Mouse (Mus musculus) intestine, embryonic 16.5 days (tissue): Measurements from ENCODE around the gene Tomm40. TPM values are rescaled to one million over a fixed set of nuclear protein-coding genes. Genes with fewer than 3 reads are reported as not detected.

Experiments used
- ATAC-seq: fragments of 200-750 bp; cut with Nextera tagmentation; 2 replicates; pipeline ENCODE4 v1.8.0; 2017; ENCODE audit warnings: moderate TSS enrichment, moderate library complexity
- H3K27ac ChIP-seq: fragments of 300-500 bp; sonication (generic); 2 replicates; pipeline ENCODE4 v1.5.1; 2014; ENCODE audit warnings: mild to moderate bottlenecking, low read length
- H3K27me3 ChIP-seq: fragments of 300-500 bp; sonication (generic); replicated peaks from 2 replicates; pipeline ENCODE4 v1.6.1; 2014; ENCODE audit warnings: low read length, control low read depth, mixed read lengths; ENCODE audit not compliant: control insufficient read depth, insufficient read depth
- H3K36me3 ChIP-seq: fragments of 300-500 bp; sonication (generic); 2 replicates; pipeline ENCODE4 v1.6.1; 2014; ENCODE audit warnings: low read length, control low read depth; ENCODE audit not compliant: control insufficient read depth, insufficient read depth
- H3K4me1 ChIP-seq: fragments of 300-500 bp; sonication (generic); 2 replicates; pipeline ENCODE4 v1.6.1; 2014; ENCODE audit warnings: low read length, control low read depth, mixed read lengths; ENCODE audit not compliant: control insufficient read depth, insufficient read depth
- H3K4me2 ChIP-seq: fragments of 300-500 bp; sonication (generic); 2 replicates; pipeline ENCODE4 v1.6.1; 2014; ENCODE audit warnings: low read depth, low read length, control low read depth
- H3K4me3 ChIP-seq: fragments of 300-500 bp; sonication (generic); 2 replicates; pipeline ENCODE4 v1.5.1; 2014; ENCODE audit warnings: mild to moderate bottlenecking, low read length
- H3K9ac ChIP-seq: fragments of 300-500 bp; sonication (generic); 2 replicates; pipeline ENCODE4 v1.6.1; 2014; ENCODE audit warnings: low read depth, low read length
- H3K9me3 ChIP-seq: fragments of 300-500 bp; sonication (generic); 2 replicates; pipeline ENCODE4 v1.6.1; 2016; ENCODE audit warnings: low read length, control low read depth; ENCODE audit not compliant: control insufficient read depth
- WGBS: fragments of 180-500 bp; shearing (Covaris S2); extraction: QIAGEN DNeasy Blood & Tissue Kit; methylation state at CpG from one replicate; pipeline ENCODE4 v1.1.7; 2014; 5-methylcytosine and 5-hydroxymethylcytosine counted together
- polyA plus RNA-seq: library from polyadenylated mRNA; unstranded; fragments of >200 nt; fragmentation: Nextera tagmentation; extraction: Ambion mirVana; gene quantifications from 2 replicates; pipeline ENCODE4 v1.2.1, GENCODE M21; 2015

The Tomm40 gene
- polyA plus RNA-seq, 1 experiment from 2014 or later: 143 TPM

DNA sequence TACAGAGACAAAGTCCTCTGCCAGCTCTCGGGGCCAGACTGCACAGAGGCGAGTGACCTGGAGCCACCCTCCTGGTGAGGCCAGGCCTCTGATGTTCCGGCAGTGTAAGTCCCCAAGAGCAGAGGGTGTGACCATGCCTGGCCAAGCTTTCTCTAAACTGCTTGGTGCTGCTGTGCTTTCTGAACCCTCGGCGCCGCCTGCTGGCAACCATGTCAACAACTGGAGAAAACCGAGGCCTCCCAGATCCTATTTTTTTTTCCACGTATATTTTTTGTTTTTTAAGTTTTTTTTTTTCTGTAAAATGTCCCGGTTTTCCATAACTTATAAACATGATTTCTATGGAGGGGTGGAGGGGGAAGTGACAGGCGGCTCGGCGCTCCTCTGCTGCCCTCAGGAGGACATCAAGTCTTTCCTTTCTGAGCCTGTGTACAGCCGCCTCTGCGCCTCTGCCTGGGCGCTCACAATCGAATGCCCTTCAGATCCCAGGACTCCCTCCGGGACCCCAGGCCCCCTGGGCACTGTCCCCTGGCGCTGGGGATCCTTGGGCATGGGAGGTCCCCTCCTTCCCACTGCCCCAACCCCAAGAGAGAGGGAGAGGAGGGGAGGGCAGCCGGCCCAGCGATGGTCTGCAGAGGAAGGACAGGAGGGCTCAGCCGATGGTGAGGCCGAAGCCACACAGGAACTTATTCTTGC, 14.0 kb downstream of the Tomm40 start:
- H3K4me1 ChIP-seq: peaks cover 38% of the 10 kb centered on the region
- ATAC-seq: peak; percentile 95
- WGBS: 30% methylated on average over 22 of the region's 22 CpGs
- no peak overlapping the region for H3K4me3 ChIP-seq
- H3K36me3 ChIP-seq: peaks cover 8% of the 10 kb centered on the region; the same call in 1 of the 2 replicates
- H3K27me3 ChIP-seq: no peaks in the 10 kb centered on the region
- no peaks in the 10 kb centered on the region; the same call in 1 of the 2 replicates for H3K9me3 ChIP-seq
- H3K4me2 ChIP-seq: peak overlapping the region; percentile 30; the same call in 1 of the 2 replicates
- peak overlapping the region; percentile 59 for H3K9ac ChIP-seq
- peak overlapping the region; percentile 83 for H3K27ac ChIP-seq

DNA sequence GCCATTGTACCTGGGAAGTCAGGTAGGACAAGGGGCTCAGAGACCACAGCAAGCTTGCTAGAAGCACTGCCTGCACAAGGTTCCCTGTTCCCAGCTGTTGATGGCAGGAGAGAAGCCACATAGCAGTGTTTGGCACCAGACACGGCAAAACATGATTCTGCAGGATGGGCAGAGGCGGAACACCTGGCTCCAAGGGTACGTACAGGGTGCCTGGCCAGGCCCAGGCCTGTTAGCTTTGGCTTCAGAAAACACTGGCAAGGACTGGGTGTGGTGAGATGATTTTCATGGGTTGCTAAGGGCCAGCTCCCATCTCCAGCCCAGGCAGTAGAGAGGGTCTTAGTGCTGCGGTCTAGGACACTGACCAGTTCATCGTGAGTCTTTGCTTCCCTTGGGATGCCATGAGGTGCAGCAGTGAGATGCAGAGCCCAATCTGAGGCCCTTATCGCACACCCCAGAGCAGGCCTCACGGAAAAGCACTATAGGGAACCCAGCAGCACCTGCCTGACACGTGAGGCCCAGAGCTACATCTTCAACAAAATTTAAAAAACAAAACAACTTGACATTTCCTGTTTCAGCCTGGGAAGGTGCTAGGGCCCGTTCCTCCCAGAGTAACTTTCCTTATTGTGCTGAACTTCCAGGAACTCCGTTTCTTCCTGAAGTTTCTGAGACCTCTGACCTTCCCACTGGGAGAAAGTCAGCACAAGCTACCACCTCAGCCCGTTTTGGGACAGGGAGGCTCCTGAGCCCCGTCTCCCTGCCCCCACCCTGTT, 14.8 kb downstream of the Tomm40 start:
- Histone ChIP-seq H3K4me1 (peaks cover 38% of the 10 kb centered on the region), H3K27ac (peak overlapping the region; percentile 83), H3K36me3 (peaks cover 8% of the 10 kb centered on the region; the same call in 1 of the 2 replicates), H3K4me3 (no peak overlapping the region), H3K9ac (peak overlapping the region; percentile 42; the same call in 1 of the 2 replicates), H3K27me3 (no peaks in the 10 kb centered on the region), H3K9me3 (no peaks in the 10 kb centered on the region; the same call in 1 of the 2 replicates), H3K4me2 (peak overlapping the region; percentile 30; the same call in 1 of the 2 replicates)
- 48% methylated on average over 12 of the region's 12 CpGs for whole genome bisulfite sequencing
- ATAC-seq: peak; percentile 57

DNA sequence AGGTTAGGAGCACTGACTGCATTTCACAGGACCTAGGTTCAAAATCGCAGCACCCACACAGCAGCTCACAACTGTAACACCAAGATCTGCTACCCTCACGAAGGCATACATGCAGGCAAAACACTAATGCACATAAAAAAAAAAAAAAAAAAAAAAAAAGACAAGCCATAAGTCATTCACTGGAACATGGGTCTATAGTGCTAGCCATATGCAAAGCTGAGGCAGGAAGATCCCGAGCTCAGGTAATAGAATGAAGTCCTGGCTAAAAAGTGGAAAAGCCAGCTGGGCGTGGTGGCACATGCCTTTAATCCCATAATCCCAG, 15.4 kb downstream of the Tomm40 start:
- Histone ChIP-seq H3K27ac (peak overlapping the region; percentile 83; the same call in 1 of the 2 replicates), H3K4me2 (no peak overlapping the region), H3K4me1 (peaks cover 40% of the 10 kb centered on the region), H3K36me3 (peaks cover 8% of the 10 kb centered on the region; the same call in 1 of the 2 replicates), H3K27me3 (no peaks in the 10 kb centered on the region), H3K9ac (no peak overlapping the region), H3K4me3 (no peak overlapping the region), H3K9me3 (no peaks in the 10 kb centered on the region; the same call in 1 of the 2 replicates)
- WGBS: 84% methylated on average over 4 of the region's 4 CpGs
- ATAC-seq: no peak

DNA sequence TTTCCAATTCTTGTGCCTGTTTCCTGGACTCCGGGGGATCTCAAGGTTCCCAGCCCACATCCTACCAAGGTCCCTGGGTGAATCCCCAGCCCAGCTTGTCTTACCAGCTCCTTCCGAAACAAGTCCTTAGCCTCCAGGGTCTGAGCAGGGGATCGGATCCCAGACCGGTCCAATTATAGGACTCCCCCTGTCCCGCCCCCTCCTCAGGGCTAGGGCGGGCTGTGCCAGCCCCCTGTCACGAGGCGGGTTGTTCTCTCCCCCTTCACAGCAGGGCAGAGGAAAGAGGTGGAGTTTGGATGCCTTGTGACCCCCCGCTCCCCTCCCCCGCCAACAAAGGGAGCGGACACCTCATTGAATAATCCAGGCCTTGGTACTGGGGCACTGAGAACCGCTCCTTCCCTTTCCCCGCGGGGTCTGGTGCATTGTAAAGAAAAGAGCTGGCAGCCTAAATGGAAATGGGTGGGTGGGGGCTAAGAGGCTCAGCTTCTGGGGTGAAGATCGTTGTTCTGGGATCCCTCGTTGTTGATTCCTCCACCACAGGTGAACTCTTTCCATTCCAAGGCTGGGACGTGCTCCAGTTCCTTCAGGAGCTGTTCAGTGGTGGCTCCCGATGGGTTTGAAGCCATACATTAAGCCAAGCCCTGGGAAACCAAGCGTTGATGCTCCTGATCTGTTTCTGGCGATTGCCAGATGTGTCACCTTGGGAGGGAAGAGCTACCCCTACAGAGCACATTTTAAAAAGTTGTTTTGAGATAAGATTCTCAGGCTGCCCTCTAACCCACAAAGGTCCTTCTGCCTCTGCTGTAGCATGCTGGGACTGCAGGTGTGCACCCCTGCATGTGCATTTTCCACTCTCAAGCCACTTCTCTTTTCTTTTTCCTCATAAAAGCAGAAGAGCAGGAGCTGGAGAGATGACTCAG, 16.1 kb downstream of the Tomm40 start, which contains the start of gene Apoe:
Gene Apoe (minus strand): TSS at position 282 of the 920 bp plus-strand sequence.
- no peak for ATAC-seq
- no peaks in the 10 kb centered on the region for H3K27me3 ChIP-seq
- peak within 1 kb of the TSS; percentile 37 for H3K4me3 ChIP-seq
- WGBS: 5% methylated on average over 20 of the region's 20 CpGs
- H3K9me3 ChIP-seq: no peaks in the 10 kb centered on the region; the same call in 1 of the 2 replicates
- H3K4me2 ChIP-seq: peak within 1 kb of the TSS; percentile 59
- H3K27ac ChIP-seq: peak within 1 kb of the TSS; percentile 83; the same call in 1 of the 2 replicates
- H3K9ac ChIP-seq: peak within 1 kb of the TSS; percentile 60
- peaks cover 45% of the 10 kb centered on the region for H3K4me1 ChIP-seq
- peaks cover 8% of the 10 kb centered on the region; the same call in 1 of the 2 replicates for H3K36me3 ChIP-seq

DNA sequence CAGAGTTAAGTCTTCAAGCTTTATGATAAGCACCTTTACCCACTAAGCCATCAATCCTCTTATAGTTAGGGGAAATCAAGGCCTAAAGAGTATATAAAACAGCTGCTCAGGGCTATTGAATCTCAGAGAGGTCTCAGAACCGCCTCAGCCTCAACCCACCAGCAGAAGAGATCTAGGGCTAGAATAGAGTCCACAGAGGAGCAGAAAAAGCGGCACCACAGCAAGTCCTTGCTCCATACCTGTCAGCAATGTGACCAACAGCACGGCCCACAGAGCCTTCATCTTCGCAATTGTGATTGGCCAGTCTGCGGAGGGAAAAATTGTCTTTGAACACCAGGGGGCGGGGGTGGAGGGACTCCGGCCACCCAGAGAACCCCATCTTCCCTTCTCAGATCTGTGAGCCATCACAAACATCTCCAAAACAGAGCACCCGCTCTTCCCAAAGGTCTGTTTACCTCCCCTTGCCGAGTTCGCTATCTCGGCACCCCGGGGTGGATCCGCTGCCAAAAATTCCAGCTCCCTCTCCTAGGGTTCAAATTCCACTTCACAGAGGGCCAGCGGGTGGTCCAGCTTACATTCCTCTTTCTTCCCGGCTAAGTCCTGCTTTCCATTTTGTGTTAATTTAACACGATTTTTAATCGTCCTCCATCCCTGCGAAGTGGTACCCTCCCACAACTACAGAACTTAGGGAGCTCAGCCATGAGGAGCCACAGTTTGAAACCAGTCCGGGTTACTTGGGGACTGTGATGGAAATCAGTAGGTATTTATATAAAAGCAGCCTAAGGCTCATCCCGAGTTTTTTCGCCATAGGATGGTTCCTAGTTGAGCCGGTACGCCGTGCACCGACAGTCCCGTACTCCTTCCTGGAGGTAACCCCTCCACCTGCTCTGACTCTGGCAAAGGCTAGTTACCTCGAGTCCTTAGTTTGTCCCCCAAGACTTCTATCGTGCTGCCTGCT, 17.0 kb downstream of the Tomm40 start:
- Histone ChIP-seq H3K4me3 (peak overlapping the region; percentile 37), H3K27me3 (no peaks in the 10 kb centered on the region), H3K4me2 (peak overlapping the region; percentile 59), H3K4me1 (peaks cover 54% of the 10 kb centered on the region), H3K27ac (no peak overlapping the region), H3K36me3 (peaks cover 8% of the 10 kb centered on the region; the same call in 1 of the 2 replicates), H3K9me3 (no peaks in the 10 kb centered on the region; the same call in 1 of the 2 replicates), H3K9ac (peak overlapping the region; percentile 60)
- no peak for ATAC-seq
- 5% methylated on average over 28 of the region's 28 CpGs for WGBS

DNA sequence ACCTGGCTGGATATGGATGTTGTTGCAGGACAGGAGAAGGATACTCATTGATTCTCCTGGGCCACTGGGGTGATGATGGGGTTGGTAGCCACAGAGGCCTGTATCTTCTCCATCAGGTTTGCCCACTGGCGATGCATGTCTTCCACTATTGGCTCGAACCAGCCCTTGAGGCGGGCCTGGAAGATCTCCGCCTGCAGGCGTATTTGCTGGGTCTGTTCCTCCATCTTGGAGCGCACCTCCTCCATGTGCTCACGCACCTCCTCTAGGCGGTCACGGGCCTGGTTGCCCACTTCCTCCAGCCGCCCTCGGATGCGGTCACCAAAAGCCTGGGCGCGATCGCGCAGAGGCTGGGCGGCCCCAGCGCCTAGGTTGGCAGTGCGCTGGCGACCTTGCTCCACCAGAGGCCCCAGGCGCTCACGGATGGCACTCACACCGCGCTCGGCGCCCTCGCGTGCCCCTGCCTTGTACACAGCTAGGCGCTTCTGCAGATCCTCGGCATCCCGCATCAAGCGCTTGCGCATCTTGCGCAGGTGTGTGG, 18.8 kb downstream of the Tomm40 start:
- H3K9me3 ChIP-seq: no peaks in the 10 kb centered on the region; the same call in 1 of the 2 replicates
- WGBS: 93% methylated on average over 34 of the region's 34 CpGs
- peaks cover 61% of the 10 kb centered on the region for H3K4me1 ChIP-seq
- no peak for ATAC-seq
- H3K9ac ChIP-seq: no peak overlapping the region
- no peak overlapping the region for H3K27ac ChIP-seq
- no peaks in the 10 kb centered on the region for H3K27me3 ChIP-seq
- H3K4me3 ChIP-seq: no peak overlapping the region
- H3K4me2 ChIP-seq: no peak overlapping the region
- H3K36me3 ChIP-seq: 0 out of 2 replicates have a peak, but pooled peaks cover 6% of the 10 kb centered on the region

DNA sequence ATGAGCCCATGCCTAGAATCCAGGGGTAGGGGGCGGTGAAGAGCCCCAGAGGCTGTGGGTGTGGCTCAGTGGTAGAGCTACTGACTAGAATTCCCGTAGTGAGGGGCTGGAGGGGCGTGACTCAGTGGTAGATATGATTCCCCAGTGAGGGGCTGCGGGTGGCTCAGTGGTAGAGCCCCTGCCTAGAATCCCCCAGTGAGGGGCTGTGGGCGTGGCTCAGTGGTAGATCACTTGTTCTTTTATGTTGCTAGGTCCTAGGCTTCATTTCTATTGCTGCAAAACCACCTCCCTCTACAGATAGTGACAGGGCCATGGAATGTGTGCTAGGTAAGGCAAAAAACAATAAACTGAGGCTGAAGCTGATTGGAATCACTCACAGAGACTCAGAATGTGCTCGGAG, 19.4 kb downstream of the Tomm40 start:
- no peaks in the 10 kb centered on the region; the same call in 1 of the 2 replicates for H3K9me3 ChIP-seq
- H3K9ac ChIP-seq: no peak overlapping the region
- 0 out of 2 replicates have a peak, but pooled peaks cover 4% of the 10 kb centered on the region for H3K36me3 ChIP-seq
- no peak overlapping the region for H3K27ac ChIP-seq
- H3K4me1 ChIP-seq: peaks cover 58% of the 10 kb centered on the region
- WGBS: 79% methylated on average over 6 of the region's 6 CpGs
- H3K4me3 ChIP-seq: no peak overlapping the region
- H3K4me2 ChIP-seq: no peak overlapping the region
- no peaks in the 10 kb centered on the region for H3K27me3 ChIP-seq
- ATAC-seq: no peak

DNA sequence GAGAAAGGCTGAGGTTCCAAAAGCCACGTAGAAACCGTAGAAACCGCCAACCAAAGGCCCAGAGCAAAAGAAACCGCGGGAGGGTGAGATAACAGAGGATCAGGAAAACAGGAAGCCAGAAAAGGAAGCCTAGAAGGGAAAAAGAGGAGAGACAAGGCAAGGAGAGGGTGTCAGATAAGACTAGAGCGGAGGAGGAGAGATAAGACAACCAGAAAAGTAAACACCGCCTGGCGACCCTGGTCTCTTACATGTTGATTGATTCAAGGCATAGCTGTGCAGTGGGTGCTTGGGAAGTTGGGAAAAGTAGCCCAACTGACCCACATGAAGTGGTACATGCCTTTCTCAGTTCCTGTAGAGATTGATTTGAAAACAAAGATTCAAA, 20.0 kb downstream of the Tomm40 start:
- peak overlapping the region; percentile 35; the same call in 1 of the 2 replicates for H3K9ac ChIP-seq
- no peak for ATAC-seq
- H3K9me3 ChIP-seq: no peaks in the 10 kb centered on the region; the same call in 1 of the 2 replicates
- no peak overlapping the region for H3K4me2 ChIP-seq
- WGBS: 27% methylated on average over 8 of the region's 8 CpGs
- 0 out of 2 replicates have a peak, but pooled peaks cover 4% of the 10 kb centered on the region for H3K36me3 ChIP-seq
- H3K27me3 ChIP-seq: no peaks in the 10 kb centered on the region
- H3K4me1 ChIP-seq: peaks cover 51% of the 10 kb centered on the region
- H3K27ac ChIP-seq: peak overlapping the region; percentile 75
- no peak overlapping the region for H3K4me3 ChIP-seq
